Mouse (Mus musculus): Measurements from ENCODE around the gene Gm15448. TPM values are rescaled to one million over a fixed set of nuclear protein-coding genes. Genes with fewer than 3 reads are reported as not detected.

Gene Gm15448
- polyA plus RNA-seq (2015; fragmentation: Nextera tagmentation; extraction: Ambion mirVana) = not detected in 2 replicates

DNA sequence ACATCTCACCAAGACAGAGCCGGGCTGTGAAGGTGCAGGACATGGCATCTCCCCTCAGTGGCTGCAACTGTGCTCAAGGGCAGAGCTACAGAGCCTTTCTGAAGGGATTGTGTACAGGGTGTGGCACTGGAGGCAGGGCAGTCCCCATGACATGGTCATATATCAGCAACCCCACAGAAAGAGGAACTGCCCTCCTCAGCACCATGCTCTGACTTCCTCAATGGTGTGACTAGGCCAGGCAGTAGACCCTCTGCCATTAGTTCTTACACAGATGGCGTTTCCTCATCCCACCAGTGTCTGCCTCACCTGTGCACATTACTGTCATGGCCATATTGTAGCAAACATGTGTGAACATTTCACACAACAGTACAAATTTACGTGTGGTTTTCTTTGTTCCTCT lies at the start of gene Gm15448:
TSS of gene Gm15448 (minus strand) at position 89 of the 400 bp plus-strand sequence.

GRCm38 (mm10) chr7:3844951-3845350 lies 19.5 kb upstream of the Gm15448 start, which contains the start of gene Pira2:
Pira2 (minus strand) TSS chr7:3845051.

Other genes with a start within 250 kb of the Gm15448 start
- 0.70 and 0.81 TPM in 2 replicates for gene Oscar, start 209.5 kb downstream of the Gm15448 start, polyA plus RNA-seq (2015; fragmentation: Nextera tagmentation; extraction: Ambion mirVana)
- 763 and 806 TPM in 2 replicates for gene Ndufa3, start 208.3 kb downstream of the Gm15448 start, polyA plus RNA-seq (2015; fragmentation: Nextera tagmentation; extraction: Ambion mirVana)
- 39.5 and 40.5 TPM in 2 replicates for gene Tfpt, start 195.8 kb downstream of the Gm15448 start, polyA plus RNA-seq (2015; fragmentation: Nextera tagmentation; extraction: Ambion mirVana)
- 67.2 and 73.1 TPM in 2 replicates for gene Prpf31, start 195.7 kb downstream of the Gm15448 start, polyA plus RNA-seq (2015; fragmentation: Nextera tagmentation; extraction: Ambion mirVana)
- gene Cnot3, start 180.4 kb downstream of the Gm15448 start, polyA plus RNA-seq (2015; fragmentation: Nextera tagmentation; extraction: Ambion mirVana) = 26.0 and 32.7 TPM in 2 replicates
- 13.7 and 13.8 TPM in 2 replicates for gene Leng1, start 159.8 kb downstream of the Gm15448 start, polyA plus RNA-seq (2015; fragmentation: Nextera tagmentation; extraction: Ambion mirVana)
- 5.1 and 5.2 TPM in 2 replicates for gene Tmc4, start 148.1 kb downstream of the Gm15448 start, polyA plus RNA-seq (2015; fragmentation: Nextera tagmentation; extraction: Ambion mirVana)
- 279 and 315 TPM in 2 replicates for gene Tsen34, start 132.8 kb downstream of the Gm15448 start, polyA plus RNA-seq (2015; fragmentation: Nextera tagmentation; extraction: Ambion mirVana)
- 133 and 139 TPM in 2 replicates for gene Mboat7, start 132.2 kb downstream of the Gm15448 start, polyA plus RNA-seq (2015; fragmentation: Nextera tagmentation; extraction: Ambion mirVana)
- gene Rps9, start 121.7 kb downstream of the Gm15448 start, polyA plus RNA-seq (2015; fragmentation: Nextera tagmentation; extraction: Ambion mirVana) = 694 and 758 TPM in 2 replicates
- 0.37 and 0.45 TPM in 2 replicates for gene Pirb, start 105.3 kb downstream of the Gm15448 start, polyA plus RNA-seq (2015; fragmentation: Nextera tagmentation; extraction: Ambion mirVana)
- gene Pira2, start 19.4 kb upstream of the Gm15448 start, polyA plus RNA-seq (2015; fragmentation: Nextera tagmentation; extraction: Ambion mirVana) = 0.12 TPM in 1 of 2 replicates, not detected in the other
- 0.17 TPM in 1 of 2 replicates, not detected in the other for gene Gm14548, start 72.4 kb upstream of the Gm15448 start, polyA plus RNA-seq (2015; fragmentation: Nextera tagmentation; extraction: Ambion mirVana)
- 0.06 TPM in 1 of 2 replicates, not detected in the other for gene Lilra6, start 89.8 kb upstream of the Gm15448 start, polyA plus RNA-seq (2015; fragmentation: Nextera tagmentation; extraction: Ambion mirVana)
- 4.8 and 5.0 TPM in 2 replicates for gene Lair1, start 237.5 kb upstream of the Gm15448 start, polyA plus RNA-seq (2015; fragmentation: Nextera tagmentation; extraction: Ambion mirVana)

Measured in neural tube, postnatal 0 days (tissue).